Mouse (Mus musculus) liver, adult 2 months (tissue): ENCODE results near the gene Neurod1. TPM values are rescaled to one million over a fixed set of nuclear protein-coding genes. Genes with fewer than 3 reads are reported as not detected.

ENCODE experiments used
- DNase-seq: peaks from one replicate; pipeline ENCODE4 v3.0.0-alpha.2; 2011; ENCODE audit warnings: low read depth, low spot score; ENCODE audit errors: extremely low read depth
- H3K27ac ChIP-seq: fragments of 200-500 bp; replicated peaks from 2 replicates; pipeline ENCODE4 v1.5.1; 2012; ENCODE audit warnings: low read depth, mild to moderate bottlenecking, control low read depth, inconsistent platforms, low read length; ENCODE audit not compliant: insufficient read depth
- H3K27me3 ChIP-seq: fragments of 200-500 bp; 2 replicates; pipeline ENCODE4 v1.6.1; 2012; ENCODE audit warnings: mild to moderate bottlenecking, moderate library complexity, low read length, inconsistent platforms; ENCODE audit not compliant: control insufficient read depth, insufficient read depth
- H3K36me3 ChIP-seq: fragments of 200-500 bp; 2 replicates; pipeline ENCODE4 v1.6.1; 2012; ENCODE audit warnings: low read length, inconsistent platforms; ENCODE audit not compliant: control insufficient read depth, insufficient read depth
- H3K4me1 ChIP-seq: fragments of 200-500 bp; 2 replicates; pipeline ENCODE4 v1.6.1; 2011; ENCODE audit warnings: low read length; ENCODE audit not compliant: control insufficient read depth, insufficient read depth
- H3K4me3 ChIP-seq: fragments of 200-500 bp; 2 replicates; pipeline ENCODE4 v1.5.1; 2011; ENCODE audit warnings: low read depth, mild to moderate bottlenecking, control low read depth, low read length, moderate library complexity; ENCODE audit not compliant: insufficient read depth
- H3K79me2 ChIP-seq: fragments of 200-500 bp; 2 replicates; pipeline ENCODE4 v1.6.1; 2012; ENCODE audit warnings: inconsistent platforms, mild to moderate bottlenecking, low read length, moderate library complexity; ENCODE audit not compliant: control insufficient read depth, insufficient read depth
- H3K9ac ChIP-seq: fragments of 200-500 bp; 2 replicates; pipeline ENCODE4 v1.6.1; 2012; ENCODE audit warnings: low read depth, mild to moderate bottlenecking, control low read depth, inconsistent platforms, low read length
- CTCF ChIP-seq: fragments of 200-500 bp; IDR thresholded peaks from 2 replicates; pipeline ENCODE4 v1.5.1; 2011; ENCODE audit warnings: low read depth, low read length, control low read depth
- POLR2A ChIP-seq: fragments of 200-500 bp; IDR thresholded peaks from 2 replicates; pipeline ENCODE4 v1.6.1; 2011; ENCODE audit warnings: low read length, control low read depth; ENCODE audit not compliant: insufficient read depth; ENCODE audit errors: extremely low read depth
- WGBS: fragments of 180-500 bp; shearing (Covaris S2); methylation state at CpG from one replicate; pipeline ENCODE4 v1.1.7; 2018; 5-methylcytosine and 5-hydroxymethylcytosine counted together
- polyA plus RNA-seq: library from polyadenylated mRNA; depleted of rRNA; stranded (reverse); fragments of >200 nt; gene quantifications from 2 replicates; pipeline ENCODE4 v1.2.3, GENCODE M21; 2012
- total RNA-seq: library from RNA; depleted of rRNA; stranded (reverse); fragments of >200 nt; gene quantifications from 2 replicates; pipeline ENCODE4 v1.2.3, GENCODE M21; 2014

Gene Neurod1
- total and polyA plus RNA-seq, 2 experiments, result not detected

DNA sequence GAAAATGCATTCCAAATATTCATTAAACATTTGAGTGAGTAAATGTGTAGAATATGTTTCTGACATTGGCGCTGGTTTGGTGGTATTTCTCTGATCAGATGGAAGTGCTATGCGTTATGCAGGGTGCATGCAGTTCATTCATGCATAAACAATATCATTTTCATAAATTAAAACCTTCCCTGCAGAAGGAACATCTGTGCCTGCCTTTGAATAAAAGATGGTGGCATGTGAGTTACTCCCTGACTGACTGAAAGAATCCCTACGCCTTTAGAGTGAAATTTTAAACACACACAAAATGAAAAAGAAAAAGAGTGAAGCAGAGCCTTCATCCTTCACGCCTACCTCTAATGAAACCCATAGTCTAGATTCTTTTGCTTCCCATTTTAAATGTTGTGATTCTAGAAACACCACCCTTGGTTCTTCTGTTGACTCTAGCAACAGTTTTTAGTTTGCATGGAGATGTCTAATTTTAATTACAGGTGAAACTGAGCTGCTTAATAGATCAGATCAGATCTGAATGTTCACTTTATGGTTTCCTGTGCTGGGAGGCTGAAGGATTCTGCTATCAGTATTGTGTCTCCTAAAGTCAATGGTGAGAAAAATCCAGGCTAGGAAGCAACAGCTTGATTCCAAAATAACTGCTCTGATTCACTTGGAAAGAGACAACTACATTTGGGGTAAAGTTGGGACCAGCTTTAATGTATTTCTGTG lies 5.7 kb downstream of the Neurod1 start:
- DNase-seq, result no peak
- no peak overlapping the region for H3K27ac ChIP-seq
- no peak overlapping the region for H3K4me3 ChIP-seq
- no peaks in the 10 kb centered on the region for H3K4me1 ChIP-seq
- TF ChIP-seq CTCF, result no peak
- TF ChIP-seq POLR2A, result no peak
- H3K9ac ChIP-seq, result no peak overlapping the region
- no peaks in the 10 kb centered on the region for H3K79me2 ChIP-seq
- no peaks in the 10 kb centered on the region for H3K36me3 ChIP-seq
- 71% methylated on average over 4 of the region's 4 CpGs for WGBS
- peaks cover 2% of the 10 kb centered on the region; the same call in 1 of the 2 replicates for H3K27me3 ChIP-seq

DNA sequence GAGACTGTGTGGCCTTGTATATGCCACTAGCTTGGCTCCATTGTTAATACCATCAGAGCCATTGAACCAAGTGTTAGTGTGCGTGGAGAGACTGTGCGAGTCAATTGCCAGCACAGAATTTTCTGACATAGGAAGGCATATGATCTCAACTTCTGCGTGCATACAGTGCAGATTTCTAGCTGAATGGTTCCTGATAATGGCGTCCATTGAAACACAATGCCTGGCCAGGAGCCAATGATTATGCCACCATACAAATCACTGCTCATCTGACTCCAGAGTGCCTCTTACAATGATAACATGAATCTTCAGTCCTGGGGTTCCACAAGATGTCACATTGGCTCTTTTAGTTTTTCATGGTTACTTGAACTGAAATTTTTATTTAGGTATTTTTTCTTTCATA lies 7.2 kb downstream of the Neurod1 start:
- Histone ChIP-seq H3K27ac (no peak overlapping the region), H3K27me3 (no peaks in the 10 kb centered on the region), H3K4me3 (no peak overlapping the region), H3K4me1 (no peaks in the 10 kb centered on the region), H3K9ac (no peak overlapping the region), H3K79me2 (no peaks in the 10 kb centered on the region), H3K36me3 (no peaks in the 10 kb centered on the region)
- WGBS, result 71% methylated on average over 4 of the region's 4 CpGs
- DNase-seq, result no peak
- no peak for TF ChIP-seq POLR2A

DNA sequence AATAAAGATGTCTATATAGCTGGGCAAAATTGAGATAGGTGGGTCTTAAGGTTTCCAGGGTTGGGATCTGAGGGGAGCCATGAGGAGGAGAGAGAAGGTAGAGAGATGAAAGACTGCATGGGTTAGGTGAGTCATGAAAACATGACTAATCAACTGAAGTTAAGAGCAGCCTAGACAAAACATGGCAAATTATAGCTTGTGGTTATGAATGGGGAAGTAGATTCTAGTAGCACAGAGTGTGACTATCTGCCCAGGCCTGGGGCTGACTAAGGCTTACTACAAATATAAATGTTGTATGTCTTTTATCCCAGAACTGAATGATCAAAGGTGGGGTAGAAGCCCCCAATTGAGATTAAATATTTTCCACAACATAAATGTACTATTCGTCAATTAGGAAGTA lies 9.4 kb downstream of the Neurod1 start:
- WGBS, result 60% methylated on average over 1 of the region's 1 CpGs
- Histone ChIP-seq H3K9ac (no peak overlapping the region), H3K4me3 (no peak overlapping the region), H3K27me3 (no peaks in the 10 kb centered on the region), H3K36me3 (no peaks in the 10 kb centered on the region), H3K27ac (no peak overlapping the region), H3K79me2 (no peaks in the 10 kb centered on the region), H3K4me1 (no peaks in the 10 kb centered on the region)
- DNase-seq, result no peak
- TF ChIP-seq CTCF, result no peak
- TF ChIP-seq POLR2A, result no peak

DNA sequence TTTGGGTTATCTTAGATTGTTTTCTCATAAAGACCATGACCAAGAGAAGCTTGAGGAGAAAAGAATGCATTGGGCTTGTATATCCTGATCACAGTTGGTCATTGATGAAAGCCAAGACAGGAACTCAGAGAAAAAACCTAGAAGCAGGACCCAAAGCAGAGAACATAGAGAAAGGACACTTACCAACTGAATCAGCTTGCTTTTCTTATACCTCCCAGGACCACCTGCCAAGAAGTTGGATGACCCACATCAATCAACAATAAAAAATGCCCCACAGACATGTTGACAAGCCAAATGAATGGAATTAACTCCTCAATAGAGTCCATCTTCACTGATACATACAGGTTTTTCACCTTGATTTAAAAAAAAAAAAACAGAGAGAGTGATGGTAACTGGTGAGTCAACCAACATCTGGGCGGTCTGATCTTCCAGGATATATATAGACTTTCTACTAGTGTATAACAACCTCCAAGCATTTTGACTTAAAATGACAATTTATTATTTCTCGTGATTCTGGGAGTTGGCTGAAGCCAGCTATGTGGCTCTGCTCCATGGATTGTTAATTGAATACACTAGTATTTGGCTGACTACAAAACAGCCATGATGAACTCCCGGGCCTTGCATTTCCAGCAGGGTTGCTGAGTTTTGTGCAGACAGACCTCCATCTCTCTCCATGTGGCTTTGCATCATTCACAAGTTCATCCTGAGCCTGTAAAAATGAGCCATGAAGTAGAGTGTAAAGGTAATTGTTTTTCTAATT lies 12.5 kb downstream of the Neurod1 start:
- H3K79me2 ChIP-seq, result no peaks in the 10 kb centered on the region
- no peaks in the 10 kb centered on the region for H3K27me3 ChIP-seq
- no peaks in the 10 kb centered on the region for H3K4me1 ChIP-seq
- H3K36me3 ChIP-seq, result no peaks in the 10 kb centered on the region
- no peak overlapping the region for H3K9ac ChIP-seq
- no peak overlapping the region for H3K4me3 ChIP-seq
- H3K27ac ChIP-seq, result no peak overlapping the region
- no peak for TF ChIP-seq CTCF
- no peak for TF ChIP-seq POLR2A
- 88% methylated on average over 3 of the region's 3 CpGs for WGBS
- no peak for DNase-seq

DNA sequence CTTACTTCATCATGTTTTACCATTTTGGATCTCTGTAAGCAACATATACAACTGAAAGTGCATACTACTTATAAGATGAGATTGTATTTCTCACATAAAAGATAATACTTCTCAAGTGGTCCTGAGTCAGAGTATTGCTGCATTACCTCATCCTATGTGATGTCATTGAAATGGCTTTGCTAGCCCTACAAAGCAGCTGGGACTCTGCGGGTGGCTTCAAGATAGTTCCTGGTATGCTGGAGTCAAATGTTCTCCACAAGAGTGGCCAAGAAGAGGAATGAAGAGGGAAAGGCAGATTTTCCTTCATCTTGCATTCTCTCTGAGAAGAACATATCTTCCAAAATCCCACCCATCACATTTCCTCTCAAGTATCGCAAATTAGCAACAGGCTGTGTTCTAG lies 13.2 kb downstream of the Neurod1 start:
- no peak for DNase-seq
- TF ChIP-seq CTCF, result no peak
- no peak for TF ChIP-seq POLR2A
- no peaks in the 10 kb centered on the region for H3K79me2 ChIP-seq
- H3K27me3 ChIP-seq, result no peaks in the 10 kb centered on the region
- no peaks in the 10 kb centered on the region for H3K36me3 ChIP-seq
- H3K4me1 ChIP-seq, result no peaks in the 10 kb centered on the region
- WGBS, result 95% methylated on average over 2 of the region's 2 CpGs
- H3K4me3 ChIP-seq, result no peak overlapping the region
- H3K27ac ChIP-seq, result no peak overlapping the region
- H3K9ac ChIP-seq, result no peak overlapping the region

DNA sequence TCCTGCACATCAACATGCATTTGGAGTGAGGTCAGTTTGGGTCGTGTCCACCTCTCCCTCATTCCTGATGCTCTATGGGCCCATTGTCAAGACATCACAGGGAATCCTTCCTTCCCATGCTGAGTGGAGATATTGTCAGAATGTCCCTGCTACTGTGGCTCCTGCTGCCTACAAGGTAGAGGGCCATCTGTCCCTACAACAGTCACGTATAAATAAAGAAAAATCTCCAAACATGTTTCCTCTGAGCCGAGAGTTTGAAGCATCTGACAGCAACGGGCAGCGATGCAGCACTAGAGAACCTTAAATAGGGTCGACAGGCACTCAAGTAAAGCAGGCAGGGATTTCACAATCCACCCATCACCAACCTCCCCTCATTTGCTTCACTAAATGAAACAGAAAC lies 13.6 kb downstream of the Neurod1 start:
- no peak overlapping the region for H3K27ac ChIP-seq
- WGBS, result 75% methylated on average over 6 of the region's 6 CpGs
- no peak overlapping the region for H3K4me3 ChIP-seq

More for the DNA sequence above, 13.6 kb downstream of the Neurod1 start:
- no peaks in the 10 kb centered on the region for H3K27me3 ChIP-seq
- H3K9ac ChIP-seq, result no peak overlapping the region
- no peaks in the 10 kb centered on the region for H3K79me2 ChIP-seq
- no peak for DNase-seq
- H3K4me1 ChIP-seq, result no peaks in the 10 kb centered on the region
- TF ChIP-seq POLR2A (no peak), CTCF (no peak)
- no peaks in the 10 kb centered on the region for H3K36me3 ChIP-seq
